Mouse (Mus musculus) cerebellum, postnatal 14 days (tissue): Measurements from ENCODE around the gene Cdc34.
A peak's percentile ranks its signal among the peaks of the same experiment; 100 is the strongest.

Source experiments
- DNase-seq, 2 experiments: peaks; one replicate each; pipeline ENCODE4 v3.0.0; 2021; ENCODE audit warnings: mixed read lengths in 2 of 2

The Cdc34 gene

DNA sequence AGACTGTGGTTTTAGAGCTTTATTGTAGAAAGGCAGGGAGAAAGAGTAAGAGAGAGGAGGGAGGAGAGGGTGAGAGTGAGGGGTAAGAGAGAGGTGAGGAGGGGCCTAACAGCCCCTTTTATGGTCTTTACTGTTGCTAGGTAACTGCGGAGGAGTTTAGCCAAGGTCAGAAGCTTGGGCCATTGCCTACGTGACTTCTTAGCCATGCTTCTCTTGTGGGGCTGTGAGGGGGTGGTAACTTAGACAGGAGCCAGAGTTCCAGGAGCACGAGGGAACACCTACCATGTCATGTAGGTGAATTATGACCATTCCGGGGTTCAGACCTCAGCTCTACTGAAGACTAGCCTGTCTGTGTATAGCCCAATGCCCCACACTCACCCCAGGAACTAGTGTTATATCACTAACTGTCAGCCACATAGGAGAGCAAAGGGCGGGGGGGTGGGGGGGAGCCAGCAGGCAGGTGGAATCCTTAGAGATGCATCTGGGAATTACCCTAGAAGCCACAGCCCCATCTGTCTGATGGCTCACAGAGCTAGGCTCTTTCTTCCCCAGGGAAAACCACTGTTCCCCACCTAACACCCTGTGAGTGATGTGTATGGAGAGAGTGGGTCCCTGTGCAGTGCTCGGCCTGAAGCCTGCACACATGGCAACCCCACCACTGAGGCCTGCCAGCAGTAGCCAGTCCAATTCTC, 10.5 kb upstream of the Cdc34 start:
- no peak for DNase-seq

- no peak for DNase-seq
Measured at GRCm38 (mm10) chr10:79672088-79672455, 9.9 kb upstream of the Cdc34 start.

GRCm38 (mm10) chr10:79673054-79673453, 8.9 kb upstream of the Cdc34 start:
- DNase-seq = no peak

DNA sequence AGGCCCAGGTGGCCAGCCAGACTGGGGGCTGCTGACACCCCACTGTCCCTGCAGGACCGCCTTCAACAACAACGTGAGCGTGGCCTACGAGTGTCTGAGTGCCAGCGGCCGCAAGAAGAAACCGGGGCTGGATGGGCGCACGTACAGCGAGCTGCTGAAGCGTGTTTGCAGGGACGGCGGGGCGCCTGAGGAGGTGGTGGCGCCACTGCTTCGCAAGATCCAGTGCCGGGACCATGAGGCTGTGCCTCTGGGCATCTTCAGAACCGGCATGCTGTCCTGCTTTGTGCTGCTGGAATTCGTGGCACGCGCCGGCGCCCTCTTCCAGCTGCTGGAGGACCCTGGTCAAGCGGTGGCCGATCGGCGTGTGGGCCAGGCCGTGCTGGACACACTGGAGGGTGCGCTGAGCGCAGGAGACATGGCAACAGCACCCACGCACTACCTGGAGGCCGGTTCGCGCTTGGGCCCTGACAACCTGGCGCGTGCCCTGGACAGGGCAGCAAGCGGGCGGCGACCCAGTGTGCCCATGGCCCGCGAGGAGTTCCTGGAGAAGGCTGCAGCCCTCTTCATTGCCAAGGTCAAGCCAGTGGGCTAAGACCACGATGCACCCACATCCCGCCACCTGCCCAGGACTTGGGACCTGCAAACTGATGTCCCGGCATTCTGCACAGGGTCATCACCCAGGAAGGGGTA, 6.5 kb upstream of the Cdc34 start:
- DNase-seq = no peak

- peak; percentile 42 to 50 for DNase-seq
Measured at GRCm38 (mm10) chr10:79680606-79681495, 1.1 kb upstream of the Cdc34 start.

DNA sequence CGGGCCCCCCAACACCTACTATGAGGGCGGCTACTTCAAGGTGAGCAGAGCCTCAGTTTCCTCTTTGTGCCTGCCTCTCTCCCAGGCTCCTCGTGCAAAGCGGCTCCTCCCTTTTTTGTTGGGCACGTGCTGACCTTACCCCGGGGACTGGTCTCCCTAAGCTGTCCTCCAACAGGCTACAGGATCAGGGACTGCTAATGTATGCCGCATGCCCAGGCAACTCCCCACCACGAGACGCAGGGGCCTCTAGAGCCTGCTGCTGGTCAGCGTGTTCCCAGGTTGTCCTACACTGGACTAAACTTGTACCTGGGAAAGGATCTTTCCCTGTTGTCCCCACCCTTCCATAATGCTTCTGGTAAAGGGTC, 538 bp downstream of the Cdc34 start:
- peak; percentile 47 for DNase-seq

DNA sequence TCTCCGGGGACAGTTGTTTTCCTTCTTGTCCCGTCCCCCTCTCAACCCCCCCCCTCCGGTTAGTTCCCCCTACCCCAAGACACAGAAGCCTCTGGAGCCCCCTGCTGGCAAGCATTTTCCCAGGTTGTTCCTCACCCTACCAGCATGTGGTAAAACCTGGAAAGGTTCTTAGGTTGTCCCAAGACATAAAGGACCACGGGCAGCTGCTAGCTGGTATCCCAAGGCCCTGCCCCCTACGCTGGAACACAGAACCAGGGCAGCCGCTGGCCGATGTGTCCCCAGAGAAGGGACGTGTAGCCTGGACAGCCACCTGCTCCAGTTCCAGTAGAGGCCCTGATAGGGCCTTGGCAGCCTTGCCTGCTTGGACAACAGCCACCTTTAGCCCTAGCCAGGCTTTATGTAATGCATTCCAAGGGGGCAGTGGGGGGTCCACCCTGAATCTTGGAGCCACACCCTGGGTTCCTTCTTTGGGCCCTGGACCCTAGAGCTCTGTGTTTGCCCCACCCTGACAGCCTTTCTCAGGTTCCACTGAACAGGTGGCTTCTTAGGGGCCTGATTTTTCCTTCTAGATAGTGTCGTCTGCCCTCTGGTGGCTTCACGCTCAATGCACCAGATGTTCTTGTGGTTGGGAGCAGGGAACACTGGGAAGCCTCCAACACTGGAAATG, 1.1 kb downstream of the Cdc34 start:
- DNase-seq = peak; percentile 65 to 77

DNA sequence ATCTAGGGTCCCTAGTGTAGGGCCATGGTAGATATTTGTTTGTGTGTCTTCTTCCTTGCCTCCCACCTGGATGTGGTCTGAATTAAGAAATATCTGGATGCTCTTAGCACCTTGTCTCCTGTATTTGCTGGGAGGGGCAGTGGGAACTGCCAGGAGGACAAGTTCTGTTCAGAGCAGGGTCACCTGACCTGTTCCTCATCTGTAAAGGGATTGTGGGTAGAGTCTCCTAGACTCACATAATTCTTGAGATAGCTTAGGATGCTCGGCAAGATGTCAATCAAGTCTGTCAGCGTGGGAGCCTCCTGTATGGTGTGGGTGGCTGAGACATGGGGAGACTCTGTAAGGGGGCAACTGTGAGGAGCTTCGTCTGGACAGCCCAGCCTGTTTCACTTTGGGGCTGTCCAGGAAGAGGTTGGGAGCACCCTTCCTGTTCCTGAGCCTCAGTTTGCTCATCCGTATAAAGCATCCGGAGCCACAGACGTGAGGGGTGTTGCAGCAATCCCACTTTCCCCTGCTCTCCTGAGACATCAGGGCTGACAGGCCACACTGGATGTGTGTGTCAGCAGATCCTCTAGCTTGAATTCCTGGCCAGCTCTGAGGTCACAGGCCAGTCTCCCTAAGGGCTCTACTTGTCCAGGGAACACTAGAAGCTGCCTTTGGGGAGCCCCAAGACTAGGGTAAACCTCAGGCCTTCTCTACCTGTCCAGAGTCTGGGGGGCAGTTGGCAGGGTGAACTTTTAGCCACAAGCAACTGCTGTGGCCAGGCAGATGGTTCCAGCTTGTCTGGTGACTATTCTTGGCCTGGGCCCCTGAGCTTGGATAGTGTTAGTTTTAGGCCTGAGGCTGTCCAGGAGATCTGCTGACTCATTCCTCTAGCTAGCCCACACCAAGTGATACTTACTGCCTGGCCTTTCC, 2.0 kb downstream of the Cdc34 start:
- DNase-seq = no peak

- no peak for DNase-seq
Measured at GRCm38 (mm10) chr10:79684770-79685600, 3.0 kb downstream of the Cdc34 start.

GRCm38 (mm10) chr10:79686219-79686618, 4.2 kb downstream of the Cdc34 start:
- no peak for DNase-seq

- DNase-seq = no peak
Measured at GRCm38 (mm10) chr10:79686691-79687090, 4.7 kb downstream of the Cdc34 start.

DNA sequence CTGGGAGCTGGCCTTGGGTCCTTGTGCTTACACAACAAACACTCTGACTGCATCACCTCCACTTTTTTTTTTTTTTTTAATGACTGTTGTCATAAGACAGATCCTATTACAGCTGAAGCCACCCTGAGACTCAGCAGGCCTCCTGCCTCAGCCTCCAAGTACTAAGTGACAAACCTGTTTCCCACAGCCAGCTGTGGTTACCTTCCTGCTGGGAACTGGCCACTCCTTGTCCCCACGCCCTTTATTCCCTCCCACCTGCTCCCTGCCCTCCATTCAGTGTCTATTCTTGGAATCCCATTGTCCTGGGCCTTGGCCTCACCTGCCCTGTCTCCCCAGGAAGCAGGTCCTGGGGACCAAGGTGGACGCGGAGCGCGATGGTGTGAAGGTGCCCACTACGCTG, 5.5 kb downstream of the Cdc34 start:
- DNase-seq = no peak

GRCm38 (mm10) chr10:79688720-79689119, 6.7 kb downstream of the Cdc34 start, which contains the start of gene Gzmm:
Gzmm (plus strand) TSS chr10:79689020.
- DNase-seq = no peak

DNA sequence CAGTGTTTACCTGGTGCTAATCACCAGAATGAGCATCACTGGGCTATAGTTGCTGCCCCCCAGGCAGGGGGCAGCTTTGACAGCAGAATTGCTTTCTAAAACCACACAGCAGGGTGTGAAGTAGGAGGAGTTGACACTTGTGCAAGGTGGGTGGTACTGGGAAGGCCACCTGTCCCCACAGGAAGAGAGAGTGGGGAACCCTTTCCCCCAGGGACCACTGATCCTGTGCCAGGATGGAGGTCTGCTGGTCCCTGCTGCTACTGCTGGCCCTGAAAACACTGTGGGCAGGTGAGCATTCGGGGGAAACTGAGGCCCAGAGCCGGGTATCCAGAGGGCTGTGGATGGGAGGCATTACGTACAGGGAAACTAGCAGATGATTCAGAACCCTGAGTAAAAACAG, 7.2 kb downstream of the Cdc34 start:
- peak in 1 of 2 experiments; percentile 34 for DNase-seq

DNA sequence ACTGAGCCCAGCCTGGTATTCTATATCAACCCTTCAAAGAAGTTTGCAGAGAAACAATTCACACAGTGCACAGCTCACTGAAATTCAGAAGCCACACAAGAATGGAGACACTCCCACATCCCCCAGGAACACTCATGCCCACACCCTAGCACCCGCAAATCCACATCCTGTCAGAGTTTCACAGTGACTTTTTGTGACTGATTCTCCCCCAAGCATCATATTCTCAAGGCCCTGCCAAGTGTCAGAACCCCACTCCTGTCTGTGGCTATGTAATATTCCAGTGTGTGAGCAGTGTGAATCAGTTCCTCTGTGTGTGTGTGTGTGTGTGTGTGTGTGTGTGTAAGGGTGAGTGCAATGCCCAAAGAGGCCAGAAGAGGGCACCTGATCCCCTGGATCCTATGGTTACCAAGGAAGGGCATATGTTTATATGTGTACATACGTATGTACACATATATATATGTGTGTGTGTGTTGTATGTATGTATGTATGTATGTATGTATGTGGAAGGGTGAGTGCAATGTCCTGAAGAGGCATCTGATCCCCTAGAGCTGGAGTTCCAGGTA, 10.1 kb downstream of the Cdc34 start:
- DNase-seq = peak in 1 of 2 experiments; percentile 65

DNA sequence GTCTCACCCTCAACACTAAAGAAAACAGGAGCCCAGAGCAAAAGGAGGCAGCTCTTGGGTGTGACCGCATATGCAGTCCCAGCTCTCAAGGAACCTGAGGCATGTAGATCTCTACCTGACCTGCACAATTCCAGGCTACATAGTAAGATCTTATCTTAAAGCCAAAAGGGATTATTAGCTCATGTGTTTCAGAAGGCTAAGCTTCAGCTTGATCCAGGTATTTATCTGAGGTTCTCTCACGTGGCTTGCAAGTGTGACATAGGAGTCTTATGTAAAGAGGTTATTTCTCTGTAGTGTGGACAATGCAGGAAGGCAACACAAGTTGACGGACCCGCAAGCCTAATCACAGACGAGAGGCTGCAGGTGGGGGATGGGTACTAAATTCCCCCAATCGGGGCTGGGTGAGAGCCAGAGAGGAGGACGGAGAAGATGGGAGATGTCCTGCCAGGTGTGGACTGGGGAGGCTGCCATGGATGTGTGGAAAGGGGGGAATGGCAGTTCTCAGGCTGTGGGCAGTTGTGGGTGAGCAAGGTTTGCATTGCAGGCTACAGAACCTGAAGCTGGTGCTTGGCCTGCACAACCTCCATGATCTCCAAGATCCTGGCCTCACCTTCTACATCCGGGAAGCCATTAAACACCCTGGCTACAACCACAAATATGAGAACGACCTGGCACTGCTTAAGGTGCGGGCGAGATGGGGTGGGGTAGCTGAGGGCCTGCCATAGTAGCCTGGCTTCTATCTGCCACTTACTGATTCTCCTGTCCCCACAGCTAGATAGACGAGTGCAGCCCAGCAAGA, 11.8 kb downstream of the Cdc34 start:
- peak; percentile 41 to 67 for DNase-seq

DNA sequence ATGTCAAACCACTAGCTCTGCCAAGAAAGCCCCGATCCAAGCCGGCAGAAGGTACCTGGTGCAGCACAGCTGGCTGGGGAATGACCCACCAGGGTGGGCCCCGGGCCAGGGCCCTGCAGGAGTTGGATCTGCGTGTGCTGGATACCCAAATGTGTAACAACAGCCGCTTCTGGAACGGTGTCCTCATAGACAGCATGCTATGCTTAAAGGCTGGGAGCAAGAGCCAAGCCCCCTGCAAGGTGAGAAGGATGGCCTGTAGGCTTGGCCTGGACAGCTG, 12.3 kb downstream of the Cdc34 start:
- DNase-seq = peak; percentile 70 to 71

DNA sequence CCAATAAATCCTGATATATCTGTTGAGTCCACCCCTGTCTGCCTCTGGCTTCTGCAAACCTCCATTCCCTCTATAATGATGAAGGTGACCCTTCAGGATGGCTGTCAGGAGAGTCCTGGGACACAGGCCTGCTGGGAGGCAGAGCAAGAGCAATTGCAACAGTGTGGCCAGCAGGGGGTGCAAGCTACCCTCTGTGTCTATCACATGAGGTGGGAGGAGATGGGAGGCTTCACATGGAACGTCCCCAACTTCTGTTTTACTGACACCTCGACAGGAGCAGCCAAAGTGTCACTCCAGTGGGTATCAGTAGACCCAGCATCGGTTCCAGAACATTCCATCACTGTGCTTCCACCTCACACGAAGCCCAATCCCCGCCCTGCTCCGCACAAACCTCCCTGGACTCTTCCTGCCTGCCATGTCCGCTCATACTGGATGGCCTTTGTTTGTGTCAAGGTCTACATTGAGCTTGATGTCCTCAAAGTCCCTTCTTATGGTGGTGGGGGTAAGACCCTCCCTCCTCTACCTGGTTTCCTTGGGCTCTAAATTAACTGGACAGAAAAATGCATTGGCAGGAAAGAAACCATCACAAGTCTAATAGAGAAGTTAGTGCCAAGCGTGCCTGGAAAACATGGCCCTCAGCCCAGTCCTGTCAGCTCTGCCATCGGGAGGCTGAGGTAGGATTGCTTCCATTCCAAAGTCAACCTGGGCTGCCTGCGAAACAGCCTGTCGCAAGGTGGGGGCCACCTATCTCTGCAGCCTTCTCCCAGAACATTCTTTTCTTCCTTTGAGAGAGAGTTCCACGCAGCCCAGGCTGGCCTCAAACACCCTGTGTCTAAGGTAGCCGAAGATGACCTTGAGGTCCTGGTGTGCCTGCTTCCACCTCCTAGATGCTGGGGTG, 13.5 kb downstream of the Cdc34 start:
- DNase-seq = peak; percentile 88 to 93

DNA sequence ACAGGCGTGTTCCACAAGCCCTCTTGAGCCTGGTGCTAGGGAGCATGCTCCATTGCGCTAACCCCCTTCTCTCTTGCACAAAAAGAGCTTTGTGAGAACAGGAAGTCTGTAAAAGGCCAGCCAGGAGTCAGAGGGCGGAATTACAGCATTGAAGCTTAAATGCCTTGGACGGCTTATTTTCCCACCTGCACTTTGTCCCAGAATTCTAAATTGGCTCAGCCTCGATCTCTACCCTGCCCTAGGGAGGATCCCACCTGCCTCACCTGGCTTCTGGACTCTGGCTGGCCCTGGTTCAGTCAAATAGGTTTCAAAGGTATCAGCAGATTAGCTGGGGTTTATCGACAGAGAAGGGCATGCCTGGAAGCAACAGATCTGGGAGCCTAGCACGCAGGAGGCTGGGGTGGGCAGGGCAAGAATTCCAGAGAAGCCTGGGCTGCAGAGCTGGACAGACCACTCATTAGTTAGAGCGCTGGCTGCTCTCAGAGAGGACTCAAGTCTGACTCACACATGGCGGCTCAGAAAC, 14.2 kb downstream of the Cdc34 start:
- peak in 1 of 2 experiments; percentile 46 for DNase-seq
